Mouse (Mus musculus) kidney, embryonic 16.5 days (tissue): ENCODE results near the gene Vps51. TPM values are rescaled to one million over a fixed set of nuclear protein-coding genes. Genes with fewer than 3 reads are reported as not detected.

Experiments used
- ATAC-seq: fragments of 200-750 bp; cut with Nextera tagmentation; 2 replicates; pipeline ENCODE4 v1.8.0; 2017; ENCODE audit warnings: moderate TSS enrichment; ENCODE audit not compliant: low FRiP score, low TSS enrichment
- H3K27ac ChIP-seq: fragments of 300-500 bp; sonication (generic); 2 replicates; pipeline ENCODE4 v1.5.1; 2014; ENCODE audit warnings: low read length
- H3K27me3 ChIP-seq: fragments of 300-500 bp; sonication (generic); 2 replicates; pipeline ENCODE4 v1.6.1; 2014; ENCODE audit warnings: low read length, control low read depth, mixed read lengths; ENCODE audit not compliant: insufficient read depth
- H3K36me3 ChIP-seq: fragments of 300-500 bp; sonication (generic); 2 replicates; pipeline ENCODE4 v1.6.1; 2014; ENCODE audit warnings: low read length, control low read depth, mixed read lengths; ENCODE audit not compliant: insufficient read depth
- H3K4me1 ChIP-seq: fragments of 300-500 bp; sonication (generic); 2 replicates; pipeline ENCODE4 v1.6.1; 2014; ENCODE audit warnings: low read length, control low read depth, mixed read lengths; ENCODE audit not compliant: insufficient read depth
- H3K4me2 ChIP-seq: fragments of 300-500 bp; sonication (generic); replicated peaks from 2 replicates; pipeline ENCODE4 v1.6.1; 2014; ENCODE audit warnings: low read depth, low read length
- H3K4me3 ChIP-seq: fragments of 300-500 bp; sonication (generic); 2 replicates; pipeline ENCODE4 v1.5.1; 2014; ENCODE audit warnings: mild to moderate bottlenecking, low read length
- H3K9ac ChIP-seq: fragments of 300-500 bp; sonication (generic); replicated peaks from 2 replicates; pipeline ENCODE4 v1.6.1; 2014; ENCODE audit warnings: low read length
- H3K9me3 ChIP-seq: fragments of 300-500 bp; sonication (generic); 2 replicates; pipeline ENCODE4 v1.6.1; 2016; ENCODE audit warnings: low read length, control low read depth
- WGBS: fragments of 180-500 bp; shearing (Covaris S2); extraction: QIAGEN DNeasy Blood & Tissue Kit; methylation state at CpG from one replicate; pipeline ENCODE4 v1.1.7; 2014; 5-methylcytosine and 5-hydroxymethylcytosine counted together
- polyA plus RNA-seq: library from polyadenylated mRNA; unstranded; fragments of >200 nt; fragmentation: Nextera tagmentation; extraction: Ambion mirVana; gene quantifications from 2 replicates; pipeline ENCODE4 v1.2.1, GENCODE M21; 2015

The Vps51 gene
- polyA plus RNA-seq, 1 experiment from 2014 or later = 90.6 TPM

- 31% methylated on average over 6 of the region's 6 CpGs for WGBS
- Histone ChIP-seq H3K4me2 (no peak overlapping the region), H3K4me3 (no peak overlapping the region), H3K36me3 (peaks cover 17% of the 10 kb centered on the region), H3K27me3 (no peaks in the 10 kb centered on the region), H3K9ac (no peak overlapping the region), H3K4me1 (peaks cover 9% of the 10 kb centered on the region), H3K27ac (no peak overlapping the region), H3K9me3 (no peaks in the 10 kb centered on the region)
- ATAC-seq = no peak
Observed at GRCm38 (mm10) chr19:6113116-6113515, 36.1 kb upstream of the Vps51 start.

GRCm38 (mm10) chr19:6105586-6105985 lies 28.6 kb upstream of the Vps51 start, which contains the start of gene Naaladl1:
Gene Naaladl1, plus strand, starts transcription at chr19:6105782.
- H3K4me1 ChIP-seq = no peaks in the 10 kb centered on the region
- H3K36me3 ChIP-seq = no peaks in the 10 kb centered on the region
- no peak within 1 kb of the TSS for H3K27ac ChIP-seq
- H3K4me2 ChIP-seq = no peak within 1 kb of the TSS
- no peak for ATAC-seq
- no peak within 1 kb of the TSS for H3K4me3 ChIP-seq
- H3K27me3 ChIP-seq = no peaks in the 10 kb centered on the region
- no peaks in the 10 kb centered on the region for H3K9me3 ChIP-seq
- H3K9ac ChIP-seq = no peak within 1 kb of the TSS
- 87% methylated on average over 7 of the region's 7 CpGs for WGBS

GRCm38 (mm10) chr19:6104476-6104875 lies 27.4 kb upstream of the Vps51 start:
- Histone ChIP-seq H3K27me3 (no peaks in the 10 kb centered on the region), H3K4me2 (no peak overlapping the region), H3K4me1 (no peaks in the 10 kb centered on the region), H3K9me3 (no peaks in the 10 kb centered on the region), H3K4me3 (no peak overlapping the region), H3K27ac (no peak overlapping the region), H3K9ac (no peak overlapping the region), H3K36me3 (no peaks in the 10 kb centered on the region)
- ATAC-seq = no peak
- 75% methylated on average over 4 of the region's 4 CpGs for WGBS

GRCm38 (mm10) chr19:6102169-6102853 lies 25.3 kb upstream of the Vps51 start:
- Histone ChIP-seq H3K9me3 (no peaks in the 10 kb centered on the region), H3K9ac (no peak overlapping the region)

GRCm38 (mm10) chr19:6101186-6101585 lies 24.2 kb upstream of the Vps51 start:
- no peaks in the 10 kb centered on the region for H3K9me3 ChIP-seq
- no peaks in the 10 kb centered on the region for H3K4me1 ChIP-seq
- ATAC-seq = no peak
- H3K27me3 ChIP-seq = no peaks in the 10 kb centered on the region
- no peak overlapping the region for H3K4me2 ChIP-seq
- WGBS = 57% methylated on average over 6 of the region's 6 CpGs
- no peak overlapping the region for H3K27ac ChIP-seq
- H3K9ac ChIP-seq = no peak overlapping the region
- H3K4me3 ChIP-seq = no peak overlapping the region
- no peaks in the 10 kb centered on the region for H3K36me3 ChIP-seq

More at GRCm38 (mm10) chr19:6102169-6102853, 25.3 kb upstream of the Vps51 start:
- H3K4me1 ChIP-seq = no peaks in the 10 kb centered on the region
- no peak overlapping the region for H3K4me2 ChIP-seq
- ATAC-seq = no peak
- H3K4me3 ChIP-seq = no peak overlapping the region
- no peaks in the 10 kb centered on the region for H3K36me3 ChIP-seq
- WGBS = 82% methylated on average over 6 of the region's 6 CpGs
- no peak overlapping the region for H3K27ac ChIP-seq
- no peaks in the 10 kb centered on the region for H3K27me3 ChIP-seq

- 86% methylated on average over 3 of the region's 3 CpGs for WGBS
- H3K27ac ChIP-seq = no peak overlapping the region
- no peaks in the 10 kb centered on the region for H3K27me3 ChIP-seq
- no peak overlapping the region for H3K9ac ChIP-seq
- peaks cover 8% of the 10 kb centered on the region for H3K36me3 ChIP-seq
- H3K4me2 ChIP-seq = no peak overlapping the region
- ATAC-seq = no peak
- H3K4me1 ChIP-seq = no peaks in the 10 kb centered on the region
- no peak overlapping the region for H3K4me3 ChIP-seq
- H3K9me3 ChIP-seq = no peaks in the 10 kb centered on the region
Observed at GRCm38 (mm10) chr19:6097847-6098246, 20.8 kb upstream of the Vps51 start.

GRCm38 (mm10) chr19:6094119-6094518 lies 17.1 kb upstream of the Vps51 start, which contains the start of gene AC131692.1:
Gene AC131692.1, plus strand, starts transcription at chr19:6094419.
- WGBS = 88% methylated on average over 7 of the region's 7 CpGs
- no peak for ATAC-seq

GRCm38 (mm10) chr19:6088841-6089240 lies 11.8 kb upstream of the Vps51 start:
- ATAC-seq = no peak

More at GRCm38 (mm10) chr19:6094119-6094518, 17.1 kb upstream of the Vps51 start, which contains the start of gene AC131692.1:
- no peaks in the 10 kb centered on the region for H3K4me1 ChIP-seq
- H3K9me3 ChIP-seq = no peaks in the 10 kb centered on the region
- H3K9ac ChIP-seq = no peak within 1 kb of the TSS
- no peak within 1 kb of the TSS for H3K4me3 ChIP-seq
- H3K27me3 ChIP-seq = no peaks in the 10 kb centered on the region
- H3K36me3 ChIP-seq = peaks cover 31% of the 10 kb centered on the region
- no peak within 1 kb of the TSS for H3K27ac ChIP-seq
- H3K4me2 ChIP-seq = no peak within 1 kb of the TSS

GRCm38 (mm10) chr19:6085417-6085879 lies 8.4 kb upstream of the Vps51 start:
- peaks cover 23% of the 10 kb centered on the region for H3K36me3 ChIP-seq

More at GRCm38 (mm10) chr19:6088841-6089240, 11.8 kb upstream of the Vps51 start:
- H3K27me3 ChIP-seq = no peaks in the 10 kb centered on the region
- no peaks in the 10 kb centered on the region for H3K9me3 ChIP-seq
- no peak overlapping the region for H3K4me3 ChIP-seq
- H3K36me3 ChIP-seq = peaks cover 30% of the 10 kb centered on the region
- WGBS = 89% methylated on average over 13 of the region's 13 CpGs
- no peak overlapping the region for H3K9ac ChIP-seq
- H3K4me1 ChIP-seq = peaks cover 9% of the 10 kb centered on the region
- H3K4me2 ChIP-seq = no peak overlapping the region
- no peak overlapping the region for H3K27ac ChIP-seq

More at GRCm38 (mm10) chr19:6085417-6085879, 8.4 kb upstream of the Vps51 start:
- H3K4me2 ChIP-seq = peak overlapping the region; percentile 91
- H3K27me3 ChIP-seq = no peaks in the 10 kb centered on the region
- H3K27ac ChIP-seq = peak overlapping the region; percentile 65
- H3K4me1 ChIP-seq = peaks cover 15% of the 10 kb centered on the region
- peak overlapping the region; percentile 85 for H3K4me3 ChIP-seq
- peak overlapping the region; percentile 80 for H3K9ac ChIP-seq
- WGBS = under 1% methylated on average over 17 of the region's 17 CpGs
- peak; percentile 80 for ATAC-seq
- no peaks in the 10 kb centered on the region for H3K9me3 ChIP-seq
